Mouse (Mus musculus) olfactory bulb, adult 2 months (tissue): ENCODE results near the gene Sema4b.

Experiments used
- CTCF ChIP-seq: fragments of 200-500 bp; IDR thresholded peaks from 2 replicates; pipeline ENCODE4 v1.5.1; 2012; ENCODE audit warnings: low read depth, mild to moderate bottlenecking, low read length, moderate library complexity; ENCODE audit not compliant: insufficient read depth
- POLR2A ChIP-seq: fragments of 200-500 bp; IDR thresholded peaks from 2 replicates; pipeline ENCODE4 v1.6.1; 2012; ENCODE audit warnings: mild to moderate bottlenecking, low read depth, low read length, moderate library complexity; ENCODE audit not compliant: insufficient read depth

DNA sequence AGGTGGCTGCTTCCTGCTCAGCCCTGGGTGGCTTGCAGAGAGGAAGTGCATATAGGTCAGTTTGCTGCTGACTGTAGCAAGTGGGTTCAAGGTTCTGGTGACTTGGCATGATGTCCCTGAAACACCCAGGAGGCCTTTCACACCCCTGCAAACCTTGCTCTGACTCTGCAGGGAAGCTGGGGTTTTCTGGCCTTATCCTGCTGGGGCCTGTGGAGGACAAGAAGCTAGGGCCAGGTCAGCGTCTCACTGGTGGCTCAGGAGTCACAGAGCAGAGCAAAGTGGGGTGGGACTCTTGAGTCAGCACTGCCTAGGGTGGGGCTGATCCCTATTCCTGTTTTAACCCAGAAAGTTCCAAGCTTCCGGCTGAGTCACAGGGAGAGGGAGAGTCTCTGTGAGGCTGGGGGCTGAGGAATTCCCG is 20.7 kb downstream of the Sema4b start:
- TF ChIP-seq POLR2A (no peak), CTCF (no peak)
